Mouse (Mus musculus) cortical plate, adult 2 months (tissue): ENCODE measurements at regions not wholly inside any gene's neighbourhood (a gene's known extent, or its start where the extent isn't known, plus 50 kb on each side); places are given as distances from the start of the nearest gene placed in this dataset.

Source experiments
- H3K27ac ChIP-seq: fragments of 200-500 bp; 2 replicates; pipeline ENCODE4 v1.5.1; 2012; ENCODE audit warnings: low read length, control low read depth, inconsistent platforms; ENCODE audit not compliant: insufficient read depth
- H3K4me1 ChIP-seq: fragments of 200-500 bp; 2 replicates; pipeline ENCODE4 v1.6.1; 2011; ENCODE audit warnings: low read length; ENCODE audit not compliant: control insufficient read depth, insufficient read depth
- H3K4me3 ChIP-seq: fragments of 200-500 bp; 2 replicates; pipeline ENCODE4 v1.5.1; 2011; ENCODE audit warnings: mild to moderate bottlenecking, low read length, control low read depth; ENCODE audit not compliant: insufficient read depth
- CTCF ChIP-seq: fragments of 200-500 bp; IDR thresholded peaks from 2 replicates; pipeline ENCODE4 v1.5.1; 2011; ENCODE audit warnings: mild to moderate bottlenecking, control low read depth, low read length; ENCODE audit not compliant: insufficient read depth; ENCODE audit errors: extremely low read depth
- POLR2A ChIP-seq: fragments of 200-500 bp; IDR thresholded peaks from 2 replicates; pipeline ENCODE4 v1.6.1; 2011; ENCODE audit warnings: mild to moderate bottlenecking, low read length, control low read depth; ENCODE audit not compliant: insufficient read depth; ENCODE audit errors: extremely low read depth

GRCm38 (mm10) chr4:54282934-54283333, 457.1 kb downstream of the Tmem38b start:
- TF ChIP-seq CTCF, result no peak
- no peak for TF ChIP-seq POLR2A
- no peak overlapping the region for H3K4me3 ChIP-seq
- no peaks in the 10 kb centered on the region for H3K4me1 ChIP-seq
- no peak overlapping the region for H3K27ac ChIP-seq

- no peaks in the 10 kb centered on the region for H3K4me1 ChIP-seq
- H3K4me3 ChIP-seq, result no peak overlapping the region
- TF ChIP-seq POLR2A, result no peak
- TF ChIP-seq CTCF, result no peak
- H3K27ac ChIP-seq, result no peak overlapping the region
These were observed 488.0 kb downstream of the Tmem38b start for GRCm38 (mm10) chr4:54313804-54314203.

DNA sequence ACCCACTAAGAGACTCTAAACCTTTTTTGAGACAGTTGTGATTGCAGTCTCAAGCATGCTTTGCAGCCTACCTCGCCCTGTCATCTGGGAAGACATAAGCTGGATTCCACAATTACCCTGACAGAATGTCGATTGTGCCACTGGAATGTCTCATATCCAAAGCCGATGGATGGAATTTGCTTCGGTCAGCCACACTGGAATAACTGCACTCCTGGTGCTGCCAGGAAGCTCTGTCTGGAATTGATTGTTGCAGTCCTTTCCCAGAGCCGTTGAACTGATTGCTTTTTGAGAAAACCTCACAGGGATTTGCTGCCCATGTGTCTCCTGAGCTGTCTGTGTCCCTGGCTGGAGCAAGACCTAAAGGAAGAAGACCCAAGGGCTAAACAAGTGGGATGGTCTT, 499.0 kb downstream of the Tmem38b start:
- peaks cover 4% of the 10 kb centered on the region; the same call in 1 of the 2 replicates for H3K4me1 ChIP-seq
- no peak overlapping the region for H3K4me3 ChIP-seq
- TF ChIP-seq CTCF (no peak), POLR2A (no peak)
- H3K27ac ChIP-seq, result no peak overlapping the region

DNA sequence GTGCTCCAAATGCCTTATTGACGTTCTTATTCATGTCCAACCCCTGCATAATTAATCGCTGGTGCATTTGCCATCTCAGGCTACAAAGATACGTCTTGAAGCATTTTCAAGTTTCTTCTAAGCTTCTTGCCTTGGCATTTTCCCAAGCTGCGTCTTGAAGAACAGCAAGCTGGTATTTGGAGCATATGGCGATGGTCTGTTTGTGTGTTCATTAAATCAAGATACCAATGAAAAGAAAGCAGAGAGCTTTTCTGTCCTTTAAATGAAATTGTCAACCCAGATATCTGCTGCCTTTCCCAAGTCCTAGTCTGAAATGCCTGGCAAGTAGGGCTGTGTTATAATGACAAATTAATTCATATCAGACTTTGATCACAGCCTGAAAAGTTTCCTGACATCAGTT, 502.4 kb downstream of the Tmem38b start:
- no peak overlapping the region for H3K27ac ChIP-seq

DNA sequence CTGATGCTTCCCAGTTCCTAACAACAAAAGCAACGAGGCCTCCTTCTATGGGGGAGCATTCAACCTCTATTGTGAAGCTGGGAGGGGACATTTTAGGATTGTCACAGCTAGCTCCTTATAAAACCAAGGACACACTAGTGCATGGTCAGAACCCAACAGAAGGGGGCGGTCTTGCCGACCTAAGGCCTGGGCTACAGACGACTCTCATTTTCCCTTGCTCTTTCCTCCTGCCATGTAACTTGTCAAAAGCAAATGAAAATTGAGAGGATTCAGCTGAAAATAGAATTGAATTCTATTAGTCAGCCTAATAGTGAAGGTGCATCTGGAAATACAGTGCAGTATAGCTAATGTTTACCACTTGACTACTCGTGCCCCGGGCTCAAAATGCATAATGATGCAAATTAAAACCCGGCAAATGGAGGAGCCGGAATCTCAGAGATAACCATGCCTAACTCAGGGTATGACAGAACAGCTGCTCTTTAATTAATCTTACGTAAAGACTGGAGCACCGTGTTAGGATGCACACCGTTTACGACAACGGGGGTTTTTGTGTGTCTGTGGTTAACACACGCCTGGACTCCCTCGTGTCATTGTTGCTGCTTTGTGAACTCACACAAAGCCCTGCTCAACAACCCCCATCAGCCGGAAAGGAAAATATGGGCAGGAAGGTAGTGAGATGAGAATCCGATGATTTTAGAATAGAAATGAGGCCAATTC, 503.0 kb downstream of the Tmem38b start:
- peaks cover 4% of the 10 kb centered on the region; the same call in 1 of the 2 replicates for H3K4me1 ChIP-seq
- H3K4me3 ChIP-seq, result no peak overlapping the region; the same call in 1 of the 2 replicates
- TF ChIP-seq POLR2A (no peak), CTCF (peak; percentile 54)
- no peak overlapping the region for H3K27ac ChIP-seq

More for the DNA sequence above, 502.4 kb downstream of the Tmem38b start:
- no peak for TF ChIP-seq CTCF
- TF ChIP-seq POLR2A, result no peak
- H3K4me1 ChIP-seq, result peaks cover 4% of the 10 kb centered on the region; the same call in 1 of the 2 replicates
- no peak overlapping the region for H3K4me3 ChIP-seq

- Histone ChIP-seq H3K4me3 (no peak overlapping the region), H3K27ac (no peak overlapping the region), H3K4me1 (peaks cover 4% of the 10 kb centered on the region; the same call in 1 of the 2 replicates)
- TF ChIP-seq POLR2A (no peak), CTCF (no peak)
These were observed 504.8 kb downstream of the Tmem38b start for GRCm38 (mm10) chr4:54330686-54331085.

DNA sequence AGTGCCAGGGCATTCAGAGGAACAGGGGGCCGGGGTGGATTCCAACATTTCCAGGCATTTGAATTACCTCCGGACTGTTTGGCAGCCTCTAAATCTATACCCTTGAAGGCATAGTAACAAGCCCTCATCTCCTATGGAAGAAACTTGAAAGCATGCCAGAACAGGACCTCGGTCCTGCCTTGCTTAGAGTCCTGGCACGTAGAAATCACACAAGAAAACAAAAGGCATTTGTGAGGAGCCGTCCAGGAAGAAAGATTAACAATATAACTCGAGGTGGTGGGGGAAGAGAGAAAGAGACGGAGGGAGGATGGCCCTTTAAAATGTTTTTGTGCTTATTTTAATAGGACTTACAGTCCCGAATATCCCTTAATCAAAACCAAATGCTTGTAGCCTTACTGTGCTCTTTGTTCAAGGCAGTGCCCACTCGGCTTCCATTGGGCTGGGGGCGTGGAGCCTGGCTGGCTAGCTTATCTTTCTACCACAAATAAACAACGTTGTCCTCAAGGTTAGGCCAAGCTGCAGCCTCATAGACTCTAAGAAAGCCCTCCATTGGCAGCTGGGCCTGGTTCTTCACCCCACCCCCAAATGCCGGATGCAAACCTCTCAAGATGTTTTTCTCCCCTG, 505.9 kb downstream of the Tmem38b start:
- TF ChIP-seq CTCF (no peak), POLR2A (no peak)
- Histone ChIP-seq H3K27ac (no peak overlapping the region), H3K4me3 (no peak overlapping the region), H3K4me1 (peaks cover 4% of the 10 kb centered on the region; the same call in 1 of the 2 replicates)

GRCm38 (mm10) chr4:54332261-54332660, 506.4 kb downstream of the Tmem38b start:
- TF ChIP-seq POLR2A (no peak), CTCF (no peak)
- peaks cover 4% of the 10 kb centered on the region; the same call in 1 of the 2 replicates for H3K4me1 ChIP-seq
- H3K4me3 ChIP-seq, result no peak overlapping the region
- no peak overlapping the region for H3K27ac ChIP-seq

DNA sequence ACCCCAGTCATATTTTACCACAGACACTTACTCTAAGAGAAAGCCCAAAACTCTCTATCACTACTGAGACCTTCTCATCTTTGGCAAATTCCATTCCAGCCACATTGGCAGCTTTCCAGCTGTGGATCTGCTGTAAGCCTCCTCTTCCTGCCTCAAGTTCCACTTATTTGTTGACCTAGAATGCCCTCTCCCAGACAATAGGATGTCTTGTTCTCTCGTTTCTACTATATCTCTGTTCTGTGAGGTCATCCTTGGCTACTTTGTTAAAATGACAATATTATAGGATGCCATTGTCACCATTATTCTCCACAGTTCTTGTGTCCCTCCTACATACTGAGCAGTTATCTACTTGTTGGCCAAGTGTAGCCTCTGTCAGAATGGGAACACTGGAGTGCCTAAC, 512.7 kb downstream of the Tmem38b start:
- Histone ChIP-seq H3K4me1 (no peaks in the 10 kb centered on the region), H3K4me3 (no peak overlapping the region), H3K27ac (no peak overlapping the region)
- TF ChIP-seq CTCF, result no peak
- TF ChIP-seq POLR2A, result no peak

DNA sequence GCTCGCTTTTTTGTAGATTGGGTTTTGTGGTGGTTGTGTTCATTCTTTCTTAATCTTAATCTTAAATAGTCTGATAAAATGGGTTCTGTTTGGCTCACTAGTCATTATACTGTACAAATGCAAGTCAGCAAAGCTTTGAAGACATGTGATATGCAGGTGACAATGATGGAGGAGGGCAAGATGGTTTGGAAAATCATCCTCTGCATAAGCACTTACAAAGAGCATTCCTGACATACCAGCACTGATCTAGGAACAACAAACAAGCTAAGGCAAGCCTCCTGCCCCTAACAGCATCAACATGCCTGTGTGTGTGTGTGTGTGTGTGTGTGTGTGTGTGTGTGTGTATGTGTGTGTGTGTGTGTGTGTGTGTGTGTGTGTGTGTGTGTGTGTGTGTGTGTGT, 514.3 kb downstream of the Tmem38b start:
- Histone ChIP-seq H3K4me1 (no peaks in the 10 kb centered on the region), H3K27ac (no peak overlapping the region), H3K4me3 (no peak overlapping the region)
- TF ChIP-seq POLR2A (no peak), CTCF (no peak)
